Mouse (Mus musculus): ENCODE results near the gene Gdf15.

- no peak for TF ChIP-seq CTCF (IDR thresholded peaks at IDR 0.05; ENCODE audit: borderline replicate concordance, insufficient read depth, low read length)
- no peak for TF ChIP-seq POLR2A (IDR thresholded peaks at IDR 0.05; ENCODE audit: low read depth, low read length)
These were observed 23.4 kb downstream of the Gdf15 start, which contains the start of gene Ssbp4 for GRCm38 (mm10) chr8:70608749-70609367.
